Mouse (Mus musculus) natural killer cell, adult 2 months (primary cell): ENCODE results near the gene Gprin3.

Source experiments
- DNase-seq, 2 experiments: peaks; one replicate each; pipeline ENCODE4 v3.0.0; 2022; ENCODE audit warnings: low spot score in 2 of 2

Gprin3 gene

DNA sequence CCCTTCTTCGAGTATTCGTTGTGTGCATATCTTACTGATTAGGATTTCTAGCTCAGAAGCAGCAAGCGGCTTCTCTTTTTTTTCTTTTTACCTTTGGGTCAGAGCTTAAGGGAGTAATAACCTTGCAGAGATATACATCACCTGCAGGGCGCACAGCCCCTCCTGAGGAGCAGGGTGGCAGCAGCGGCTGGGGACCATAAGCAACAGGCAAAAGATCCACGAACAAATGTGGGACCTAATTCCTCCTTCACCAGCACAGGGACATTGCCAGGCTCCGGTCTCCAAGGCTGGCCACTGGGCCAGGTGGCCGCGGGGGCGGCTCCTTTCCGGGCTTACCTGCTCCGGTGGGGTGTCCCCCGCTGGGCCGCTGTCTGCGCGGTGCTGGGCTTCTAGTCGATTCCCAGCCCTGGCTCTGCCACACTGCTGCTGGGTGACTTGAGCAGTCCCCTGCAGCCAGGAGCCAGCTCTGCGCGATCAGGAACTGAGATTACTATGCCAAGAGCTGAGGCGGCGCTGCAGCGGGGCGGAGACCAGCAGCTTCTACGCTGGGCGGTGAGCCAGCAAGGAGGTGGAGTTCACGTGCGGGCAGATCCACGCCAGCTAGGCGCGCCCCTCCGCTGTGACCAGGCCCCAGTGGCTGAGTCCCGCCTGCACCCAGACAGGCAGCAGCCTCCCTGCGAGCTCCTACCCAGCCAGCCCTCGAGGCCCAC lies at the start of gene Gprin3:
TSS of gene Gprin3 (minus strand) at position 471 of the 710 bp plus-strand sequence.
- peak; percentile 70 to 78 for DNase-seq

DNA sequence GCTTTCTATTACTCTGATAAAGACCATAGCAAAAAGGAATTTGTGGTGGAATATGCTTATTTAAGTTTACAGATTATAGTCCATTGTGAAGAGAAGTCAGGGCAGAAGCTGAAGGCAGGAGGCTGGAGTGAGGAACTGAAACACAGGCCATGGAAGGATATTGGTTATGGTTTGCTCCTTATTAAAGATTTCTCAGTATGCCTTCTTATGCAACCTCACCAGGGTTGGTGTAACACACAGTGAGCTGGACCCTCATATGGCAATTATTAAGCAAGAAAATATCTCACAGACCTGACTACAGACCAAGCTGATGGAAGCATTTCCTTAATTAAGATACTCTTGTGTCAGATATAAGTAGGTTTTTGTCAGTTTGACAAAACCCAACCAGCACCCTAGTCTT lies 32.8 kb upstream of the Gprin3 start:
- no peak for DNase-seq

DNA sequence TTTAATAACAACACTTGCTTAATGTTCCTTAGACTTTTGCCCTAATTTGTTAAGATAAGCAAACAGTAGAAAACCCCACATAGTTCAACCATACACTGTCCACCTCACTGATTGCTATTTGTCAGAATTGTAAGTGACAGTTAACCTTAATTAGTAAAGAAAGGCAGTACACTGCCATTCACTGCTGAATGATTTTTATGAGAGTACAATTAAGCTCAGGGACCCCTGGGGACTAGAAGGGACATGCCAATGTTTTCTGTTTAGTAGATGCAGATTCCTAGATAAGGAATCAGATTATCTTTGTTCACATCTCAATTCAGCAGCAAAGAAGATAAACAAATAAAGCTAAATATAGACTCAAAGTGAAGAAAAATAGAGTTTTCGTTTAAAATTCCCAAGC lies 30.0 kb upstream of the Gprin3 start:
- no peak for DNase-seq

DNA sequence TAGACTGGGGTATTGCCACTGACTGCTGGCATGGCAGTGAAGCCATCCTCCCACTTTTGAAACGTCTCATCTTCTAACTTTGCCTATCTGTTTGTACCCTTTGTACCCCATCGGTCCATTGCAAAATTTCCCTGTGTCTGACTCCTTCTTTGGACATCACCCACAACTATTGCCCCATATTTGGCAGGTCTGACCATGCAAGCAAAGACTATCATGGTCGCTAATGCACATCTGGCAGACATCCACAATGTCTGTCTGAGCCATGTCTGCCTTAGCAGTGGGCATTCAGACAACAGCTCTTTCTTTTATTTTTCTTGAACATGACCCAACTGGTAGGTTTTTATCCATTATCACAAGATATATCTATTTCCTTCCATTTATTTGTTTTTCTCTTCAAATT lies 25.3 kb upstream of the Gprin3 start:
- no peak for DNase-seq

DNA sequence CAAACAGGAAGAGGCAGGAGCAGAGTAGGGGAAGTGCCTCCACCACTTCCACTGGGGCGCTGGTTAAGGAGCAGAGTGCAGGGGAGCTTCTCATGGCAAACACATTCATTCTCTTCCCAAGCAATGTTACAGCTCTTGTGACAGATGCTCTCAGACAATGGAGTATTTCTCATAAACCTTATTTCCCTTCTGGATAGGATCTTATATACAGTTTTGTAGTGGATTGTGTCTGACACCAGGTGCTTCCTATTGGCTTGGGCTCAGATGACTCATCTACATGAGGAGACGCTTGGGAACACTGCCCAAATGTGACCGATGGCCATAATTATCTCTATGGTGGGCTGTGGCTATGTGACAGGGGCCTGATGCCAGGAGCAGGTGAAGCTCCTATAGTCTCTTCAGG lies 19.0 kb upstream of the Gprin3 start:
- DNase-seq: no peak

DNA sequence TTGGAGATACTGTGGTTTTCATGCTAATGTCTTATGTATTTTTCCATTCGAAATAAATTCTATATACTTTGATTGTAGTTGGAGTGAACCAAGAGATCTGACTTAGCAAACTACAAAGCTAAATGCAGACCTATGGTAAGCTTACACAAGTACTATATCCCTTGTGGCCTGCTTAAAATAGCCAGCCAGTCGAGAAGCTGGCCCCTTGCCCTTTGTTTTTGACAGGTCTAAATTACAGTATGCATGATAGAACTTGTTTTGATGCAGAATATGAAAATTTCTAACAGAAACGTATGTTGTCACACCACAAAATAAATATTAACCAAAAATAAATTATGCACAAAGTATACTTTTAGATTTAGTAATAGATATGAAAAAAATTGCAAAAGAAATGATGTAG lies 9.8 kb upstream of the Gprin3 start:
- no peak for DNase-seq

DNA sequence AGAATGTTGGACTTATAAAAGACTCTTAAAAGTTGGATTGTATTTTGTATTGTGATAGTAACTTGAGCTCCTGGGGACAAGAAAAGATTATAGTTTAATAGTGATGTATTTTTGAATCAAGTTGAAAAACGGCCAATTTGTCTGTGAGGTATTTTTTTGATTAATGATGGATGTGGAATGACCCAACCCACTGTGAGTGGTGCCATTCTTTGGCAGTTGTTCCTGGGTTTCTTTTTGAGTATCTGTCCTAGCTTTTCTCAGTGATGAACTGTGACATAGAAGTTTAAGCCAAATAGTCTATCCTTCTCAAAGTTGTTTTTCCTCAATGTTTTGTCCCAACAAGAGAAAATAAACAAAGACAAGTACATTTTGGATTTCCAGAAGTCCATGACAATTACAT lies 7.0 kb upstream of the Gprin3 start:
- no peak for DNase-seq

DNA sequence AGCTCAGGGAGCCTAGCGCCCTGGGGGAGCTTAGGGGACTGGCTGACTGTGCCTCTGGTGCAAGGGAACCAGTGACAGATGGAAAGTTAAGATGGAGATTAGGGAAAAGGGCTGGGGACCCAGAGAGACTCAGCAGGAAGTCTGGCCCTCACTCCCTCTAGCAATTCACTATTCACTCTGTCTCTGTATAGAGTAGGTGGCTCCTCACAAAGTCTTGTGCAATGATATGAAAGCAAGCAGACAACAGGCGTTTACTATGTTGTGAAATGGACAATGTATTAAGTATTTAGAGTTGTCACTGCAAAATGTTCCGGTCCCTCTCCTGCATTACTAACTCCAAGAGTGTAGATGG lies 416 bp upstream of the Gprin3 start:
- DNase-seq: no peak

DNA sequence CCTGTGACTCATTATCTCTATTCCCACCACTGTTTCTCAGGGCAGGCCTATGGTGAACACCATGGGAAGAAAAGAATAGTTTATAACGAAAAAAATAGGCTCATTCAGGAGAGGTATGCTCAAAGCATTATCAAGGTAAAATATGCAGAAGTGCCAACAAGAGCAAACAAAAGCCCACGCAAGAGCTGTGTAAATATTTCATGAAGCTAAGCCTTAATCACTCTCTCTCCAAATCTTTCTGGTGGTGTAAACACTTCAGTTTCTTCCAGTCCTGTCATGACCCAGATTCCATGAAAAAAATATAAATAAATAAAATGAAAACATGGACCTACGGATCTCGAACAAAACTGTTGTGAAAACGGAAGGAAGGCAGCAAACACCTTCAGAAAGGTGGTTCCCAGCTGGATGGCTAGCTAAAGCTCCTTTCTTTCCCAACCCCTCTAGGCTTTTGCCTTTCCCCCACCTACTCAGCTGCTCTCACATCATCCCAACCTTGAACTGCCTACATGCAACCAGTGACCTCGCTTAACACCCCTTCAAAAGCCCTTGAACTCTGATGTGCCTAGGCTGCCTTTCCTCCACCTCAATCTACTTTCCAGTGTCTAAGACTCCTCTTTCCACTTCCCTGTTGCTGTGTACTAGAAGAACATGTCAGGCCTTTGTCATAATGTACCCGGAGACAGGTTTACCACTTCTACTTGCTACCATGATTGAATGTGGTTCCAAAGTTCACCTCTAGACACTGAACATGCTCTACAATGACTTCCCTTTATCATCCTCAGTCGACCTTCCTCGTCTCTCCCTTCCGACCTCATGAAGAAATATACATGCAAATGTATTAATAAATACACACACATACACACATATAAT lies 988 bp downstream of the Gprin3 start:
- DNase-seq: no peak

DNA sequence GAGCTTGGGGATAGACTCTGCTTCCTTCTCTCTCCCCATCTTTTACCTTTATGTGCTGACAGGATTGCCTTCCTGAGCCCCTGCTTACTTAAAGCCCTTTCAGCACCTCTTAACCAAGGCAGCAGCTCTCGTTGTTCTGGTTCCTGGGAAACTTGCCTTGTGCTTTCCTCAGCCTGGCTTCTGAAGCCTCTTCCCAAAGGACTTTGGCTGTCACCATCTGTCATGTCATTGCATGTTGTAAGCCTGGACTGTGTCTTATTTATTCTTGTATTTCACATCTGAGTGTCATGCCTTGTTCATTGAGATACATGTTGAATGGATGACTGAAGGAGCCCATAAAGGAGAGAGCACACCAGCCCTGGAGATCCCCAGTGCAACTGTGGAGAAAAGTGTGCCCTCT lies 2.3 kb downstream of the Gprin3 start:
- DNase-seq: no peak

DNA sequence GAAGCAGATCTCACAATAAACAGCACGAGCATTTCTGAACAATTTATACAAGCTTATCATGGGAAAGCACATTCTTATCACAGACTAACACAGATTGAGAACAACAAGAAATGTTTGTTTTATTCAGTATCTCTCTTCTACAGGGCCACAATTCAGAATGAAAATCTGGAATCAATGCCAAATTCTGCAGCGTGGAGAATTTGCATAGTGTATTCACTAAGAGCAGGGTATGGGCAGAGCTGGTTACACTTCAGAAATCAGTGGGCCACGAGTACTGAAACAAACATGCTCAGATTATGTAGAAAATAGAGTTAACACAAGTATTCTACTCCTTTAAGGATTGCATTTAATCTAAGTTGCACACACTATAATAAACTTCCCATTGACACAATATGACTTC lies 6.8 kb downstream of the Gprin3 start:
- DNase-seq: no peak

DNA sequence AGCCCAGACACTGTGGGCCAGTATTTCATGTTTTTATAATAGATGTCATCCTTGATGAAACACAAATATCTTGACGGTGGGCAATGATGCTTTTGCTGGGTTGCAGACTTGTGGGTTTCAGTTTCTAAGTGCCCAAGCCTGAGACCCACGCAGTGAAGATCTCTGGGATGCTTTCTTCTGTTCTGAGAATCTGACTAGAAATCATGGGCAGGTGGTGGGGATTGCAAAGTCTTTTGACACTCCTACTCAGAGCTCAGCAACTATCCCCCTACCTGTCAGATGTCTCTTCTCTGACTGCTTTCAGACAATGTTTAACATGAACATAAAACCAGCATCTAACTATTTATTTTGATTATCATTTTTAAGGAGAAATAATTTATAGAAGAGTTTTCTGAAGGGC lies 7.4 kb downstream of the Gprin3 start:
- no peak for DNase-seq

DNA sequence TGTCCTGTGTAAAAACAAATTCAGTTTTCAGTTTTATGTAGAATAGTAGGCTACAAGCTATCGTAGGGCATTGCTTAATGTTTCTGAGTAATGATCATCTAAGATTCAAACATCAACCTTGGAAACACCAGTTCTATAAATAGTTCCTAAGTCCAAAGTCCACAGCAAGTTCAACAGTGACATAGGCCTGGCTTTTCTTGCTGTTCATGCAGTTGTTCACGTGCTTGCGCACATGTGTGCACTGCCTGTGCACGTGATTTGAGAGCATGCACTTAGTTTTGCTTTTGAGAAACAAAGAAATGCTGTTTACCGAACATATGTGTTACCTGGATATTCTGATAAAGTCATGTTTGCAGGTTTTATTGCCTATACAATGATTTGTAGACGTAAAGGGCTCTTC lies 11.3 kb downstream of the Gprin3 start:
- no peak for DNase-seq

DNA sequence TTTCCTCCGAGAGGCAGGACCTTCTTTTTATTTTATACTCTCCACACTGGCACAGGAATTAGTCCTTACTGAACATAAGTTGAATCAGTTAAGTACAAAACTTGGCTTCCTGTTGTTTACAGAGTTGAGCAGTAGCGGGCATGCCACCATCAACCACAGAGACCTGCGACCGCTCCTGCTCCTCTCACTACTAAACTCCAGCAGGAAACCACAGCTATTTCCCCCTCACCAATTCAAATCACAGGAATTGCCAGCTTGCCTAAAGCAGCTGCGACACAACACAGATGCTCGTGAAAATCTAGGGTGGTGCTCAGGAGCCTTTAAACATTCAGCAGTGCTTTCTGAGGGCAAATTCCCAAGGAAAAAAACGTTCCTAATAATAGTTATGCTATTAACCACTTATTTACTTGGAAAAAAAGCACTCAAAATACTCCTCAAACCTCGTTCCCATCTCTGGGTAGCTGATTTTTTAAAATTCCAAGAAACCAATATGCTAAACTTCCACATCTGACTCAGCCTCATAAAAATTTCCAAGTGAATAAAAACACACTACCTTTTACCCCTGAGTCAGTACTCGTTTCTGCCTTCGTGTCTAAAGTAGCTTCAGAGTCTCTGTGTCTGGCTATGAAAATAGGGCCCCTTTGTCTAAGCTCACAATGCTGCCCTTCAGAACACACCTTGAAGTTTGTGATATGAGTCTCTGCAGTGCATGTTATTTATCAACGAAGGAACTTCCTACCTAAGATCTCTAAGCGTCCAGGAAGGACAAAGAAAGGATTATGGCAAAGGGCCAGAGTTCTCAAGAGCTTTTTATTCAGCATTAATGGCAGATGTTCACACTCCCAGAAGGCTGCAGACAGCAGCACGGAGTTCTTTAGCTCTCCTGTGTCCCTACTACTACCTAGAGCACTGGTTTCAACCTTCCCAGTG lies 13.4 kb downstream of the Gprin3 start:
- peak; percentile 32 to 55 for DNase-seq

DNA sequence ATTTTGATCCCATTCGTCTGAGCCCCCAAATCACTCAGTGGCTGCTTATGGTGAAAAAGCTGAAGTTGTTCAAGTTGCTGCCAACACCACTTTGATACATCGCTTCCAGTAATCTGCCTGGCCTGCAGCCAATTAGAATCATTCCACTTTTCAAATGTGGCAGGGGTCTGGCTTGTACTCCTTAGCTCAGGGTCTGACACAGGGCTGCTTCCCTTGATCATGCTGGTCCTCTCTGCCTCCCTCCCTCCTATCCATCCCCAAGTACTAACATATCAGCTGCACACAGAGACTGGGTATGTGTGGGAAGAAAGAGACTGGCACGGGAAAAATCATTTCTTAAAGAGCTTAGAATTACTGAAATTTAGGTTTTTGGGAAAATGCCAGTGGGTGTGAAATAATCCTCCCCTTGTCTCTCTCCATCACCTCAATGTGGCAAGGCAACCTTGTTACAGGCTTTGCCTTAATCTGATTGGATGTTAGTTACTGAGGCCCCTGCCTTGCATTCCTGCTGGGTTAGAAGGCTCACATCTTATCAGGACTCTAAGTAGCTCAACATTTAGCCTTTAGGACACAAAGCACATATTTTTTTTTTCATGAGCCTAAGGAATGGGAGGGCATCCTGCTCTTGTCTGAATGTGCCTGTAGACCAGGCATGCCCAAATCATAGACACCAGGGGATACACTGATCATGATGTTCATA lies 16.9 kb downstream of the Gprin3 start:
- DNase-seq: no peak

DNA sequence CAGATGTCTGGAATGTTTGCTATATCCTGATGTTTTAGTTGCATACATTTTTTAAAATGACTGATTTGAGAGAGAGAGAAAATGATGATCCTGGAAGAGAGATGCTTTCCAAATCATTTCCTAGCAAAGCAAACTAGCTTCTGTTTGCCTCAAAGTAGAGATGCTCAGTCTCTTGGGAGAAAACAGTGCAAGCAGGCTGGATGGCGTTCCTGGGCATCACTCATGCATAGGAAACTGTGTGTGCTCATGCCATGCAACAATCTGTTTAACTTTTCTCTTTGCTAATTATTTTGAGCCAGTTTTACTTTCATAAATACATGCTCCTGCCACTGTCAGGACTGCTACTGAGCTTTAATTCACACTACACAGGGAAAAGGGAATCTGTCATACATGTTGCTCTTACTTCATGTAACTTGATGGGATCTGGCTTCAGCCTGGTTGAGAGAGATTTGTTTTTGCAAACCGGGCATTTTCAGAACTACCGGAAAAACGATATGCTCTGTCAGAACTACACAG lies 18.6 kb downstream of the Gprin3 start:
- DNase-seq: no peak

DNA sequence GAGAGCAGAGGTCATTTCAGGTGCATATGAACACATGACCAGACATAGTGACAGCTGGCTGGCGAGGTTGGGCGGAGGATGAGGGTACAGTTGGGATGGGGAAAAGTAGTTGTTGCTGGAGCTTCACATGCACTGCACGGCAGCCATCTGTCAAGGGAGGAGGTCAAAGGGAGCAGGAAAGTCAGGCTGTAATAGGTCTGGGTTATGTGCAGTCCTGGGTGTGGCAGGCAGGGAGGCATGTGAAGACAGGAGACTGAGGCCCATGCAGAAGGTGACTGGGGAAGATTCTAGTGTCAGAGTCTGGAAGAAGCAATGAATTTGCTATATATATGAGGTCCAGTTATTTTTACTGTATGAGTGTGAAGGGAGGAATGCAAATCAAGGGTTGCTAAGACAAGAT lies 35.9 kb downstream of the Gprin3 start:
- DNase-seq: no peak

DNA sequence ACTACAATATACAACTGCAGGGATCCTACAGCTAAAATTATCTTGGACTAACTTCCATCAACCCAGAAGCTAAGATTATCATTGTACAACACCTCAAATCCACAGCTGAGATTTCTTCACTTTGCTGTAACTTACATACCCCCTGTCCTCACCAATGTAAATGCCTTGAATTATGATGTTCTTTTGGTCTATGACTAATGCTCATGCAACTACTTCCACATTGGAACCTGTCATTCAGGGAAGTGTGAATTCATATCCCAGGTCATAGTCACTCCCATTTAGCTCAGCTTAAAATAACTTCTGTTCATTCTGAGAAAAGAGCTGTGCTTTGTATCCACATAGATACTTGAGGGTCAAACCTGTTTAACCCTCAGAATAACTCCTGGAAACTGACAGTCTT lies 60.8 kb downstream of the Gprin3 start:
- DNase-seq: no peak

DNA sequence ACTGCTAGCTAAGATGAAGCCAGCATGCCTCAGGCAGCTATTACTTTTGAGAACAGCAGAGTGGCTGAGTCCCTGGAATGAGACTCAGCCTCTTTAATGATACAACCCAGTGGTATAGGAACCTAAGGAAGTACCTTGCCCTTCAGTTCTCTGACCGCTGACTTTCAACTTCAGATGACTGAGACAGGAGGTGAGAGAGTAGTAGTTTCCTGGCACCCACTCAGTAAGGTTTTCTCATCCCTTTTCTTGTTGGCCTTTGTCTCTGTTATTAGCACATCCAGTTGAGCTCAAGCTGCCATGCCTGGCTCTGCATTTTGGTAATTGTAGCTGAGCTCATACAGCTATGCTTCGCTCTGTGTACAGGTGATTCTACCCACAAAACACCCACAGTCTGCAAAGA lies 62.8 kb downstream of the Gprin3 start:
- no peak for DNase-seq

DNA sequence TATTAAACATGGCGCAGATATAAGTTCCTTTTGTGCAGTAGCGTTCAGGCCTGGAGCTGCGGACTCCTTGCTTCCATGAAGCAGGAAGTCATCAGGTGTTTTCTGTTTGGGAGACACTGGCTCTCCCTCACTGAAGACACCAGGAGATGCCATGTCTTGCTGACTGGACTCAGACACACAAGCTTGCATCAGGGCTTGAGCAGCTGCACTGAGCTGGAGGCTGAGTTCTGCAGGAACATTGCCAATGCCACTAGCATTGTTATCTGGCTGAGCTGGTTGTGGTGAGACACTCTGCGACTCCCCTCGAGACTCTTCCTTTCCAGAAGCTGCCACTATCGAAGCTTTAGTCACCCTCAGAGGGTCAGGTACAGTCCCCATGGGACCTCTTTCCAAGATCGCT lies 71.2 kb downstream of the Gprin3 start:
- DNase-seq: no peak

DNA sequence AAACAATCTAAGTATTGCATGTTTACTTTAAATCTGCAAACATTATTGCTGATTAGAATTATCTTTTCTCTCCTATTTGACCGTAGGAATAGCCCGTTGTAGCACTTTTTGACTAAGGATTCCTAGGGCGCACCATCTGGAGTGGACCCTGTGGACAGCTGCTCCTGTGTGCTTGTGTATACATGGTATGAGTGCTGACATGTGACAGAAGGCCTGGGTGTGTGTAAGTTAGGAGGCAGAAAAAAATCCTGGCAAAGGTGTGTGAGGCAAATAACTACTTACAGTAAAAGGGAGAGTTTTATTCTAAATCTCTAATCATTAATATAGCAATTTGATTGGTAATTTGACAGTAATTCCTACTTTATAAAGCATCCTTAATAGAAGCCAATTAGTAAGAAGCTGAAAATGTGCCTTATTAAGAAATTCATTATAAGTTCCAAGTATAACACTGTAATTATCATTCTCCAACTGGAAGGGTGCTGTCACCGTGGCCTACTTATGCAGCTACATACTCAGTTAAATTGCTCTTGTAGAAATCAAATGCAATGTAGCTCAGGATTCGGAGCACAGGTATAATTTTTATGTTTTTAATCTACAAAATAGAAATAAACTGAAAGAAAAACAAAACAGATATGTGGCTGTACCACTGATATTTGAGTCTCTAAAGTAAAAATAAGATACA lies 74.8 kb downstream of the Gprin3 start:
- DNase-seq: no peak
